Mouse (Mus musculus) spleen, adult 2 months (tissue): Measurements from ENCODE around the gene Gm20458.

Experiments
- CTCF ChIP-seq: fragments of 200-500 bp; IDR thresholded peaks from 2 replicates; pipeline ENCODE4 v1.5.1; 2011; ENCODE audit warnings: mild to moderate bottlenecking, inconsistent platforms; ENCODE audit not compliant: insufficient read depth, insufficient read length, insufficient replicate concordance; ENCODE audit errors: extremely low read depth
- POLR2A ChIP-seq: fragments of 200-500 bp; IDR thresholded peaks from 2 replicates; pipeline ENCODE4 v1.6.1; 2011; ENCODE audit warnings: low read depth, low read length, inconsistent platforms

GRCm38 (mm10) chr2:164436215-164436913 is 24.4 kb upstream of the Gm20458 start:
- TF ChIP-seq CTCF (no peak), POLR2A (no peak)
